Mouse (Mus musculus) liver, embryonic 13.5 days (tissue): ENCODE data around the gene Rela. TPM values are rescaled to one million over a fixed set of nuclear protein-coding genes. Genes with fewer than 3 reads are reported as not detected.
A peak's percentile ranks its signal among the peaks of the same experiment; 100 is the strongest.

Experiments used
- ATAC-seq: fragments of 200-750 bp; cut with Nextera tagmentation; 2 replicates; pipeline ENCODE4 v1.8.0; 2017; ENCODE audit warnings: low read depth, mild to moderate bottlenecking, moderate number of reproducible peaks, moderate library complexity
- DNase-seq: peaks from one replicate; pipeline ENCODE4 v3.0.0; 2022
- H3K27ac ChIP-seq: fragments of 300-500 bp; sonication (generic); 2 replicates; pipeline ENCODE4 v1.5.1; 2015; ENCODE audit warnings: moderate library complexity, mild to moderate bottlenecking, inconsistent platforms
- H3K27me3 ChIP-seq: fragments of 300-500 bp; sonication (generic); 2 replicates; pipeline ENCODE4 v1.6.1; 2015; ENCODE audit warnings: mild to moderate bottlenecking, inconsistent platforms
- H3K36me3 ChIP-seq: fragments of 300-500 bp; sonication (generic); 2 replicates; pipeline ENCODE4 v1.6.1; 2015; ENCODE audit warnings: mild to moderate bottlenecking, inconsistent platforms
- H3K4me1 ChIP-seq: fragments of 300-500 bp; sonication (generic); replicated peaks from 2 replicates; pipeline ENCODE4 v1.6.1; 2015; ENCODE audit warnings: inconsistent platforms
- H3K4me2 ChIP-seq: fragments of 300-500 bp; sonication (generic); 2 replicates; pipeline ENCODE4 v1.6.1; 2015; ENCODE audit warnings: inconsistent platforms, mild to moderate bottlenecking, moderate library complexity
- H3K4me3 ChIP-seq: fragments of 300-500 bp; sonication (generic); replicated peaks from 2 replicates; pipeline ENCODE4 v1.5.1; 2015; ENCODE audit warnings: mild to moderate bottlenecking, inconsistent platforms
- H3K9ac ChIP-seq: fragments of 300-500 bp; sonication (generic); 2 replicates; pipeline ENCODE4 v1.6.1; 2015; ENCODE audit warnings: mild to moderate bottlenecking, inconsistent platforms
- H3K9me3 ChIP-seq: fragments of 300-500 bp; sonication (generic); replicated peaks from 2 replicates; pipeline ENCODE4 v1.6.1; 2016; ENCODE audit warnings: inconsistent platforms
- WGBS: fragments of 180-500 bp; shearing (Covaris S2); methylation state at CpG from one replicate; pipeline ENCODE4 v1.1.7; 2015; ENCODE audit not compliant: insufficient replicate concordance; 5-methylcytosine and 5-hydroxymethylcytosine counted together
- polyA plus RNA-seq: library from polyadenylated mRNA; unstranded; fragments of >200 nt; fragmentation: Nextera tagmentation; extraction: Ambion mirVana; gene quantifications from 2 replicates; pipeline ENCODE4 v1.2.1, GENCODE M21; 2015

Rela gene
- polyA plus RNA-seq, 1 experiment from 2014 or later, result 24.5 TPM

GRCm38 (mm10) chr19:5651502-5652274 lies 14.4 kb downstream of the Rela start:
- H3K27me3 ChIP-seq, result no peaks in the 10 kb centered on the region
- no peak overlapping the region for H3K4me2 ChIP-seq
- peak overlapping the region; percentile 34; the same call in 1 of the 2 replicates for H3K27ac ChIP-seq
- no peak for DNase-seq
- no peak overlapping the region for H3K4me3 ChIP-seq
- H3K36me3 ChIP-seq, result peaks cover 81% of the 10 kb centered on the region
- 66% methylated on average over 13 of the region's 13 CpGs for WGBS
- peaks cover 61% of the 10 kb centered on the region for H3K4me1 ChIP-seq
- H3K9ac ChIP-seq, result peak overlapping the region; percentile 26; the same call in 1 of the 2 replicates
- ATAC-seq, result peak; percentile 48
- H3K9me3 ChIP-seq, result no peaks in the 10 kb centered on the region

GRCm38 (mm10) chr19:5652570-5652969 lies 15.3 kb downstream of the Rela start:
- Histone ChIP-seq H3K4me2 (no peak overlapping the region), H3K36me3 (peaks cover 79% of the 10 kb centered on the region), H3K9me3 (no peaks in the 10 kb centered on the region), H3K9ac (0 out of 2 replicates have a peak overlapping the region, but pooled peaks have one; percentile 26), H3K4me1 (peaks cover 64% of the 10 kb centered on the region), H3K27ac (no peak overlapping the region), H3K4me3 (no peak overlapping the region), H3K27me3 (no peaks in the 10 kb centered on the region)
- no peak for ATAC-seq
- 88% methylated on average over 6 of the region's 6 CpGs for WGBS
- DNase-seq, result no peak

GRCm38 (mm10) chr19:5653969-5654719 lies 16.9 kb downstream of the Rela start:
- no peak overlapping the region for H3K9ac ChIP-seq
- H3K9me3 ChIP-seq, result no peaks in the 10 kb centered on the region
- 81% methylated on average over 62 of the region's 62 CpGs for WGBS
- peaks cover 51% of the 10 kb centered on the region for H3K4me1 ChIP-seq
- no peak overlapping the region for H3K27ac ChIP-seq
- peak overlapping the region; percentile 33 for H3K4me3 ChIP-seq
- peak overlapping the region; percentile 61 for H3K4me2 ChIP-seq
- ATAC-seq (peak; percentile 41; the same call in 1 of the 2 replicates), DNase-seq (no peak)
- H3K36me3 ChIP-seq, result peaks cover 88% of the 10 kb centered on the region
- H3K27me3 ChIP-seq, result no peaks in the 10 kb centered on the region

- H3K4me1 ChIP-seq, result peaks cover 46% of the 10 kb centered on the region
- 82% methylated on average over 43 of the region's 43 CpGs for WGBS
- H3K27me3 ChIP-seq, result no peaks in the 10 kb centered on the region
- H3K9ac ChIP-seq, result no peak overlapping the region
- H3K36me3 ChIP-seq, result peaks cover 95% of the 10 kb centered on the region
- DNase-seq, result no peak
- no peaks in the 10 kb centered on the region for H3K9me3 ChIP-seq
- H3K4me3 ChIP-seq, result peak overlapping the region; percentile 33
- H3K27ac ChIP-seq, result no peak overlapping the region
- peak overlapping the region; percentile 61 for H3K4me2 ChIP-seq
- ATAC-seq, result no peak
These were observed 17.5 kb downstream of the Rela start for GRCm38 (mm10) chr19:5654720-5655298.

- H3K4me3 ChIP-seq, result peak overlapping the region; percentile 85
- peak overlapping the region; percentile 92 for H3K9ac ChIP-seq
- peak overlapping the region; percentile 93 for H3K4me2 ChIP-seq
- peaks cover 70% of the 10 kb centered on the region for H3K4me1 ChIP-seq
- no peaks in the 10 kb centered on the region for H3K27me3 ChIP-seq
- no peak for ATAC-seq
- H3K36me3 ChIP-seq, result peaks cover 62% of the 10 kb centered on the region
- H3K9me3 ChIP-seq, result no peaks in the 10 kb centered on the region
- peak overlapping the region; percentile 99 for H3K27ac ChIP-seq
- no peak for DNase-seq
- 30% methylated on average over 16 of the region's 16 CpGs for WGBS
These were observed 23.9 kb downstream of the Rela start for GRCm38 (mm10) chr19:5660942-5661751.

GRCm38 (mm10) chr19:5662310-5662709 lies 25.0 kb downstream of the Rela start:
- Histone ChIP-seq H3K4me1 (peaks cover 77% of the 10 kb centered on the region), H3K9me3 (no peaks in the 10 kb centered on the region), H3K9ac (peak overlapping the region; percentile 92), H3K4me3 (peak overlapping the region; percentile 85), H3K27me3 (no peaks in the 10 kb centered on the region), H3K4me2 (peak overlapping the region; percentile 93), H3K36me3 (peaks cover 64% of the 10 kb centered on the region), H3K27ac (peak overlapping the region; percentile 99)
- ATAC-seq (no peak), DNase-seq (no peak)
- WGBS, result 54% methylated on average over 8 of the region's 8 CpGs

- Histone ChIP-seq H3K36me3 (peaks cover 62% of the 10 kb centered on the region), H3K27me3 (no peaks in the 10 kb centered on the region), H3K4me3 (peak within 1 kb of the TSS; percentile 85), H3K4me1 (peaks cover 79% of the 10 kb centered on the region), H3K27ac (peak within 1 kb of the TSS; percentile 99), H3K4me2 (peak within 1 kb of the TSS; percentile 93), H3K9ac (peak within 1 kb of the TSS; percentile 92), H3K9me3 (no peaks in the 10 kb centered on the region)
- under 1% methylated on average over 32 of the region's 32 CpGs for WGBS
- peak; percentile 97 for DNase-seq
- ATAC-seq, result peak; percentile 84
These were observed 26.0 kb downstream of the Rela start, which contains the start of gene Sipa1 for GRCm38 (mm10) chr19:5662981-5663913. Gene Sipa1 (minus strand): TSS chr19:5663707.

GRCm38 (mm10) chr19:5664669-5665257 lies 27.5 kb downstream of the Rela start:
- peak overlapping the region; percentile 92 for H3K9ac ChIP-seq
- peaks cover 90% of the 10 kb centered on the region for H3K4me1 ChIP-seq
- peaks cover 61% of the 10 kb centered on the region for H3K36me3 ChIP-seq
- H3K9me3 ChIP-seq, result no peaks in the 10 kb centered on the region
- DNase-seq (no peak), ATAC-seq (no peak)
- peak overlapping the region; percentile 85 for H3K4me3 ChIP-seq
- H3K4me2 ChIP-seq, result peak overlapping the region; percentile 93
- H3K27ac ChIP-seq, result peak overlapping the region; percentile 99
- 76% methylated on average over 10 of the region's 10 CpGs for WGBS
- no peaks in the 10 kb centered on the region for H3K27me3 ChIP-seq

GRCm38 (mm10) chr19:5665465-5665864 lies 28.2 kb downstream of the Rela start:
- DNase-seq (peak; percentile 89), ATAC-seq (peak; percentile 87)
- Histone ChIP-seq H3K4me1 (peaks cover 83% of the 10 kb centered on the region), H3K9me3 (no peaks in the 10 kb centered on the region), H3K4me3 (peak overlapping the region; percentile 85), H3K4me2 (peak overlapping the region; percentile 93), H3K27me3 (no peaks in the 10 kb centered on the region), H3K9ac (peak overlapping the region; percentile 92), H3K36me3 (peaks cover 61% of the 10 kb centered on the region), H3K27ac (peak overlapping the region; percentile 99)
- WGBS, result 16% methylated on average over 15 of the region's 15 CpGs
